Mouse (Mus musculus) gonadal fat pad, adult 2 months (tissue): ENCODE results near the gene Med13l. TPM values are rescaled to one million over a fixed set of nuclear protein-coding genes. Genes with fewer than 3 reads are reported as not detected.

ENCODE experiments used
- DNase-seq: peaks from one replicate; pipeline ENCODE4 v3.0.0-alpha.2; 2012; ENCODE audit warnings: low read depth
- polyA plus RNA-seq: library from polyadenylated mRNA; depleted of rRNA; stranded (reverse); fragments of >200 nt; gene quantifications from 2 replicates; pipeline ENCODE4 v1.2.3, GENCODE M21; 2012

The Med13l gene
- polyA plus RNA-seq, 1 experiment = 12.8 TPM

DNA sequence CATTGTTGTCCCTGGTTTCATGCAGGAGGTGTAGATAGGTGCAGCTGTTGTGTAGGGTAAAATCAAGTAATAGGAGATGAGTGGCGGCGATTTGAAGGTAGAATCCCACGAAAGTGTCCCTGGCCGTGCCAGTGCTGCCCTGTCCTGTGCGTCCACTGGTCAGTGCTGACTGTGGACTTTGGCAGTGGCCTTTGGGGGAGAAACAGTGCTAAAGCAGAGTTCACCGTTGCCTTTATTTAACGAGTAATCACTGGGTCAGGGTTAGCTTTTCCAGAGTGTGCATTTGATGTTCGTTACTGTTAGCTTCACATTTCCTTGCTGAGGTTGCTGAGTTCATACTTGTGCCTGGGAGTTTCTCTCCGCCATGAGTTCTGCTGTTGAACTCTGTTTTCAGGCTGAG lies 133.5 kb downstream of the Med13l start:
- DNase-seq = no peak

DNA sequence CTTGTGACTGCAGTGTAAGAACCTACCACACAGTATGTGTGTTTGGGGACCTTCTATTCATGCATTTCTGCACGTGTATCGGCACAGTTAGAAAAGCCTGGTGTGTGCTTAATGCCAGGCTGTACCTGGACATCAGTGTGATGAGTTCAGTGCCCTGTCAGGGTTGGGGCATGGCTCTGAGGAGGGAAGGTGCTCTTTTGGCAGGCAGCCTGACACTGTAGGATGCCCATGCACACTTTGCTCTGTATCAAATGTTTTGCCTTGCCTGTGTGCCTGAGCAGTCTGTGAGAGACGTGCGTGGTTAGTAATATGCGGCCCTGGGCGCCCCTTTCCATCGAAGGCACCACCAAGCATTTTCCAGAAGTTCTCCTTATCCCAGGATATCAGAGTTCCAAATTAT lies 136.6 kb downstream of the Med13l start:
- no peak for DNase-seq

DNA sequence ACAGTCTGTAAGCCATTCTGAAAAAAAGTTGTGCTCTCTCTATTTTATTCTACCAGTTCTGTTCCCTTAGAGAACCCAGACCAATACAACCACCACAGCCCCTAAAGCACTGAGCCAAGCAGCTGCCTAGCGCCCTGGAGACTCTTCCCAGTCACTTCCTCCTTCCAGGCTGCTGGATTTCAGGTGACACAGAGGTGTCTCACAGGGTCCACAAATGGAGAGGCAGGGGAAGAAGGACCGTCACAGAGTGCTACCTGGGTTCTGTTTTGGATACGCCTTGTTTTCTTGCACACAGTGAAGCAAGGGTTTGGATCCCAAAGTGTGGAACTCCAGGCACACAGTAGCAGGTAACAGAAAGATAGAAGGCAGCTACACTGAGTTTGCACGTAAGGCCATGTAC lies 140.5 kb downstream of the Med13l start:
- no peak for DNase-seq

GRCm38 (mm10) chr5:118702674-118703073 lies 142.2 kb downstream of the Med13l start:
- DNase-seq = no peak

- DNase-seq = no peak
Measured at GRCm38 (mm10) chr5:118704148-118704547, 143.7 kb downstream of the Med13l start.

GRCm38 (mm10) chr5:118704960-118705359 lies 144.5 kb downstream of the Med13l start:
- no peak for DNase-seq

GRCm38 (mm10) chr5:118706009-118706408 lies 145.5 kb downstream of the Med13l start:
- DNase-seq = no peak

GRCm38 (mm10) chr5:118706414-118706813 lies 145.9 kb downstream of the Med13l start:
- DNase-seq = no peak

GRCm38 (mm10) chr5:118707501-118707900 lies 147.0 kb downstream of the Med13l start:
- no peak for DNase-seq

DNA sequence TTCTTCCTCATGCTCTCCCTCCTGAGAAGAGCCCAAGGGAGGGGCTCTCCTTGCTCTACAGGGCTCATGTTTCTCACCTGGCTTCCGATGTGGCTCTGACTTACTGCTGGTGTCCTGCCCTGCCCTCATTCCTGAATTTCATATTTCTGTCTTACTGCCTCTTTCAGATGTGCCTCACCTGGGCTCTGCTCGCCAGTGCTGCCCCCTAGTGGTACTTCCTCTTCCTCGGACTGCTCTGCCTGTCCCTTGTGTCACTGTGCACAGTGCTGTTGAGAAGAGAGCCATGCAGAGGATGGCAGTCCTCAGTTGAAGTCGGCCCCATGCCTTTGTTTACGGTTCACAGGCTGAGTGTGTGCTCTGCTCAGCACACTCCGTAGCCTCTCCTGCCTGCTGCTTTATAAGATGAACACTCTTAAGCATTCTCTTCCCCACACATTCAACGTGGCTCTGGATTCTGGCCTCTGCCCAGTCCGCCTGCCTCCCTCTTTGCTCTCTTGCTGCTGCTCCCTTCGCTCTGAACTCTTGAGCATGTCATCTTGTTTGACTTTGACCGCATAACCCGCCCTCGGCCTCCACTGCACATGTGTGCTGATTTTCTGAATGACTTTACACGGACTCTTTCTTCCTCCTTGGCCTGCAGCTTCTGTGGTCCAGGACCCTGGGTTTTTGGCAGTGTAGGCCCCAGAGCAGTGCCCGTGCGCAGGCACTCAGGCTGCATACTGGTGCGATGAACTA lies 147.9 kb downstream of the Med13l start:
- DNase-seq = no peak

DNA sequence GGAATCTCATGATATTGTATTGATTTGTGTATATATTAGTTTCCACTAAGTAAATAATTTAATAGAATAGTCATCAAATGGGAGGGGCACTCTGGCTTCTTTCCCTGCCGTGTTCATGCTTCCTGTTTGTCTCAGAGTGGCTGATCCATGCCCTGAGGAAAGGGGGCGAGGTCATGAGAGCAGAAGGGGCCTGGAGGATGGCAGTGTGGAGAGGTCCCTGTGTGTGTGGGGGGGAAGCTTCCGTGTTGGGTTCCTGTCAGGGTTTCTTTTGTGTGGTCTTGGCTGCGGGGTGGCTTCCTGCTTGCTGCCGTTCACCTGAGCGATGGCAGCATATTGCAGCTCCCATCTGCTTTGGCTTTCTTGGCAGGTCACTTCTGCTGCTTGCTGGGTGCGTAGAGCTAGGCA lies 149.4 kb downstream of the Med13l start:
- DNase-seq = no peak

- no peak for DNase-seq
Measured at GRCm38 (mm10) chr5:118715518-118715917, 155.0 kb downstream of the Med13l start.

DNA sequence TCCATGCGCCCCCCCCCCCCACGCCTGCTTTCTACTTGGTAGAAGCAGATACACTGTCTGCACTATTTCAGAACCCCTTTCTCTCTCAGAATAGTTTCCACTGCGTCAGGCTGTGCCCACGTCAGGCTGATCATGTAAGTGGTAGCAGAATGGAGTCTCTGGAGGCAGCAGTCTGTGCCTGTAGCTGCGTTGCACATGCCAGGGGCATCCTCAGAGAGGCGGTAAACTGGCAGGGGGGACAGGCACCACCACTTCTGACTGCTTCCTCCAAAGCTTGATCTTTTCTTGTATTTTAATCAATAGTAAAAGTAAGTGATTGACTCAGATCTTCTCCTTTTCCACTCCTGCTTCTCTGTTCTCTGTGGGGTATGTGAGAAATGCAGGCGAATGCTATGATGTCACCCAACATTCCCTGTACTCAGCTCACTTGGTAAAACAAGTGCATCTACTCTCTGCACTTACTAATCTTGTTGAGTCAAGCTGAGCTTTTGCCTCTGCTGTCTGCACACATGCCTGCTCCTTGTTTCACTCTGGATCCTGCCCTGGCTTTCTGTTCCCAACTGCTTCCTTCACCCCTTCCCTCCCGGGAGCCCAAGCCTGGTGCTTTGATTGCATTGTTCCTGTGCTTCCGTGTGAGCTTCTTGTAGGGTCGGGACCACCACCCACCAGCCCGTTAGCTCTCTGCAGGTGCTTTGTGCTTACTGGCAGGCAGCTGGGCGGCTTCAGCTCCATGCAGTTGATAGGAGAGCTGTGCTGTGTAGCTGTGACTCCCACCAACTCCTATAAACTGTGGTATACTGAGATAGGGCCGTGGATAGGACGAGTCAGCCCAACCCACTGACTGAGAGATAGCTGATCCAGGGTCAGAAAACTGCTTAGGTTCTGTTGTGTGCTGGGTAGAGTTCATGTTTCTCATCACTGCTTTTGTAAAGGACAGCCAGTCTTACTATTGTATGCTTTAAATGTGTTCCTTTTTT lies 156.1 kb downstream of the Med13l start:
- no peak for DNase-seq

GRCm38 (mm10) chr5:118717456-118717855 lies 157.0 kb downstream of the Med13l start:
- DNase-seq = no peak

- no peak for DNase-seq
Measured at GRCm38 (mm10) chr5:118718070-118718469, 157.6 kb downstream of the Med13l start.

DNA sequence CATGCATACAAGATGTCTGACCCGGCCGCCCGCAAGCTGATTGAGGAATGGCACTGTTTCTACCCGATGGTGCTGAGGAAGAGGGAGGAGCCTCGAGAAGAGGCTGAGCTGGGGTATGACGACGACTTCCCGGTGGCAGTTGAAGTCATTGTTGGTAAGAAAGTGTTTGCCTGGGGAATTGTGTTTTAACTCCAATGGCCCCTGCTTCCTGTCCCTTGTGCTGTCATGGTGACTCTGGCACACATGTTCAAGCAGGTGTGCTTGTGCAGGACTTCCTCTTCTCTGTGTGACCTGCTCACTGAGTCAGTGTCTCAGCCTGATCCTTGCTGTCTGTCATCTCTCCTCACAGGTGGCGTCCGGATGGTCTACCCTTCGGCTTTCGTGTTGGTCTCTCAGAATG lies 160.9 kb downstream of the Med13l start:
- DNase-seq = no peak

DNA sequence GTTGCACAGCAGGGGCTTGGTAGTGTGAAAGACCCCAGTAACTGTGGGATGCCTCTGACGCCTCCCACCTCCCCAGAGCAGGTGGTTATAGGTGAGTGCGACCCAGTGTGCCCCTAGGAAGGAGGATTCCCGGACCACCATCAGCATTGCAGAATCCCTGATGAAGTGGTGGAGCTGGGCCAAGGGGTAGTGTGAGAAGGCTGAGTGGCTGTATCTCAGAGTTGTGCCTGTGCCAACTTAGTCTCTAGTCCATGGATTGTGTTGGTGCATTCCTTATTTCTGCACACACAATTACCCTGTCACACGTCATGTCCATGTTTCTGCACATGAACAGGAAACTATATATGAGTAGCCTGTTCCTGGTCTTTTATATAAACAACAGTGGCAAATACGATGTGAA lies 161.4 kb downstream of the Med13l start:
- DNase-seq = no peak

DNA sequence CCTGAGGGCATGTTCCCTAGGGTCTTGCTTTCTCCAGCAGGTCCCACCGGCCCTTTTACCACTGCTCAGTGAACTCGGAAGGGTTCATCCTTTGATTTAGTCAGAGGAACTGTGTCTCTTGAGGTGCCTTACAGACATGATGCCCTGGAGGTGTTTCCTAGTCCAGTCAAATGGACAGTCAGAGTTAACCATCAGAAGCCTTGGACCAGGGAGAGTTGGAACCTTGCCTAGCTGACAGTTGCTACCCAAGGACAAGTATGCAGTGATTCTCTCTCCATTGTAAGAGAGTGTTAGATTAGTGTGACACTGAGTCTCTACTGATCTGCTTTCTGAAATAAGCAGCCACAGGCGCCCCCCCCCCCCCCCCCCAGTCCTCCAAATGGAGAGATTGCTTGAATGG lies 162.0 kb downstream of the Med13l start:
- DNase-seq = no peak

DNA sequence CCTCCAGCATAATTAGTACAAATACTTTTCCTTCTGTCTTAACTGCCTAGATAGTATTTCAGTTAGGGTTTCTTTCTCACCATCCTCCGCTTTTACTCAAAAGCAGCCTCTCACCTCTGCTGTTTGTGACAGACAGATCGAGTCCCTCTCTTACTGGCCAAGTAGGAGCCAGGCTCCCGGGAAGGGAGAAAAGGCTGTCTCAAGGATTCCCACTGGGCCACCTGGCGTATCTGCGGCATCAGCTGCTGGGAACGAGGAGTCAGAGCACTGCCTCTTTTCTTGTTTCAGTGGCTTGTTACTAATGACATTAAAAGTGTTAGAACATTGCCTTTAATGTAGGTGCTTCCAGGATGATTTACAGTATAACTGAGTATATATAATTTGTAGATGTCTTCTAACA lies 164.9 kb downstream of the Med13l start:
- no peak for DNase-seq

- no peak for DNase-seq
Measured at GRCm38 (mm10) chr5:118725886-118726505, 165.5 kb downstream of the Med13l start.

- no peak for DNase-seq
Measured at GRCm38 (mm10) chr5:118727336-118727735, 166.9 kb downstream of the Med13l start.

- DNase-seq = no peak
Measured at GRCm38 (mm10) chr5:118732221-118732620, 171.7 kb downstream of the Med13l start.
